Mouse (Mus musculus) embryonic facial prominence, embryonic 15.5 days (tissue): ENCODE data around the gene Naa38. TPM values are rescaled to one million over a fixed set of nuclear protein-coding genes. Genes with fewer than 3 reads are reported as not detected.
A peak's percentile ranks its signal among the peaks of the same experiment; 100 is the strongest.

Source experiments
- ATAC-seq: fragments of 200-750 bp; cut with Nextera tagmentation; 2 replicates; pipeline ENCODE4 v1.8.0; 2017; ENCODE audit warnings: low read depth, moderate TSS enrichment; ENCODE audit not compliant: insufficient number of reproducible peaks, low FRiP score, low TSS enrichment
- H3K27ac ChIP-seq: fragments of 300-500 bp; sonication (generic); replicated peaks from 2 replicates; pipeline ENCODE4 v1.5.1; 2015; ENCODE audit warnings: mild to moderate bottlenecking, inconsistent platforms
- H3K27me3 ChIP-seq: fragments of 300-500 bp; sonication (generic); 2 replicates; pipeline ENCODE4 v1.6.1; 2015; ENCODE audit warnings: inconsistent platforms
- H3K36me3 ChIP-seq: fragments of 300-500 bp; sonication (generic); 2 replicates; pipeline ENCODE4 v1.6.1; 2015; ENCODE audit warnings: mild to moderate bottlenecking, inconsistent platforms
- H3K4me1 ChIP-seq: fragments of 300-500 bp; sonication (generic); 2 replicates; pipeline ENCODE4 v1.6.1; 2015; ENCODE audit warnings: inconsistent platforms
- H3K4me2 ChIP-seq: fragments of 300-500 bp; sonication (generic); replicated peaks from 2 replicates; pipeline ENCODE4 v1.6.1; 2015; ENCODE audit warnings: mild to moderate bottlenecking, inconsistent platforms
- H3K4me3 ChIP-seq: fragments of 300-500 bp; sonication (generic); replicated peaks from 2 replicates; pipeline ENCODE4 v1.5.1; 2015; ENCODE audit warnings: mild to moderate bottlenecking, inconsistent platforms
- H3K9ac ChIP-seq: fragments of 300-500 bp; sonication (generic); 2 replicates; pipeline ENCODE4 v1.6.1; 2015; ENCODE audit warnings: inconsistent platforms
- H3K9me3 ChIP-seq: fragments of 300-500 bp; sonication (generic); replicated peaks from 2 replicates; pipeline ENCODE4 v1.6.1; 2016; ENCODE audit warnings: inconsistent platforms
- WGBS: fragments of 180-500 bp; shearing (Covaris S2); methylation state at CpG from one replicate; pipeline ENCODE4 v1.1.7; 2015; 5-methylcytosine and 5-hydroxymethylcytosine counted together
- polyA plus RNA-seq: library from polyadenylated mRNA; unstranded; fragments of >200 nt; fragmentation: Nextera tagmentation; extraction: Ambion mirVana; gene quantifications from 2 replicates; pipeline ENCODE4 v1.2.1, GENCODE M21; 2015

Naa38 gene
- polyA plus RNA-seq, 1 experiment from 2014 or later = 150 TPM

DNA sequence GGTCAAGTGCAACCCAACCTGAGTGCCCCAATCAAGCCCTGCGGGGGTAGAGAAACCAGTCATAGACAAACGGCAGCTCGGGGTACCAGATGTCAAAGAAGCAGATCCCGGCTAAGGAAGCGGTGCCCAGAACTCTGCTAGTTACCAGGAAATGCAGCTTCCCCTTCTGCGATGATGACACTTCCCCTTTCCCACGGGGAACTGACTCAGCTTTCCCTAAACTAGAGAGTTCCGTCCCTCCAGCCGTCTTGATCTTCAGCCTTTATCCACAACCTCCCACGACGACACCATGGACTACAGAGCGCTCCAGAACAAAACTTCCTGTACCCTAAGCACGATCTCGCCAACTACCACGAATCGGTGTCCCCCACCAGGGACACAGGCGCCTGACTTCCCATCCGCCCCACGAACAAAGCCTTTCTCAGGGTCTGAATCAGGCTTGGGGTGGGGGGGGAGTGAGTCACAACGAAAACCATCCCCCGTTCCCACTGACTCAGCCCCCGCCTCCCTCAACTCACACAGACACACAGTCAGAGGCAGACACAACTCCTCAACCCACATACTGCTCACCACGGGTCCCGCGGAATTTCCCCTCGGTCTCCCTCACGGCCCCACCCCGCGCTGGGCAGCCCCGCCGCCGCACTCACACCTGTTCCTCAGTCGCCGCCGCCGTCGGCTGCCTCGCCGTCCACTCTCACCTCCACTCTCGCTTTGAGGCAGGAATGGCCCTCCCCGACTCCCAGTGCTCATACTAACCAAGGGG, 15.2 kb downstream of the Naa38 start:
- peak overlapping the region; percentile 98 for H3K27ac ChIP-seq
- H3K4me1 ChIP-seq = peaks cover 66% of the 10 kb centered on the region
- no peaks in the 10 kb centered on the region for H3K27me3 ChIP-seq
- under 1% methylated on average over 41 of the region's 41 CpGs for WGBS
- H3K4me3 ChIP-seq = peak overlapping the region; percentile 75
- peak overlapping the region; percentile 84 for H3K9ac ChIP-seq
- H3K4me2 ChIP-seq = peak overlapping the region; percentile 94
- H3K9me3 ChIP-seq = no peaks in the 10 kb centered on the region
- 0 out of 2 replicates have a peak, but pooled peaks have one; percentile 3 for ATAC-seq
- H3K36me3 ChIP-seq = peaks cover 31% of the 10 kb centered on the region

DNA sequence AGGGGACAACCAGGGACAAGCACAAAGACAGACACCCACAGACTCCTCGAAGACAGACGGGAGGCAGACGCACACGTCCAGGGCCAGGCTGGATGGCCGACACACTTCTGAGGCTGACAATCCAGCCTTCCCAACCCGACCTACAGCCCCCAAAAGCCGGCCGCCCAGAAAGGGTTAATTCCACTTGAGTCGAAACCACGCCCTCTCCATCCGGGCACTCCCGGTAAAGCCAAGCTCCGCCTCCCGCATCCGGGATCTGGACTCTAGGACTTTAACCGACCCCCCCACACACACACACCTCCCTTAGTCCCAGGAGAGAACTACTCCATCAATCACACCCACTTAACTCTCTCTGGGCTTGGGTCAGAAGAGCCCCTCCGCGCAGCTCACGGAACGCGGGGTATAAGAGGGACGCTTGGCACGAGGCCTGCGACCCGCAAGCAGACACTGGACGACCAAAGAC, 15.8 kb downstream of the Naa38 start:
- Histone ChIP-seq H3K9ac (peak overlapping the region; percentile 84), H3K4me3 (peak overlapping the region; percentile 75), H3K4me1 (peaks cover 67% of the 10 kb centered on the region), H3K27me3 (no peaks in the 10 kb centered on the region), H3K27ac (peak overlapping the region; percentile 98), H3K36me3 (peaks cover 25% of the 10 kb centered on the region), H3K4me2 (peak overlapping the region; percentile 94), H3K9me3 (no peaks in the 10 kb centered on the region)
- WGBS = under 1% methylated on average over 26 of the region's 26 CpGs
- peak; percentile 59 for ATAC-seq

DNA sequence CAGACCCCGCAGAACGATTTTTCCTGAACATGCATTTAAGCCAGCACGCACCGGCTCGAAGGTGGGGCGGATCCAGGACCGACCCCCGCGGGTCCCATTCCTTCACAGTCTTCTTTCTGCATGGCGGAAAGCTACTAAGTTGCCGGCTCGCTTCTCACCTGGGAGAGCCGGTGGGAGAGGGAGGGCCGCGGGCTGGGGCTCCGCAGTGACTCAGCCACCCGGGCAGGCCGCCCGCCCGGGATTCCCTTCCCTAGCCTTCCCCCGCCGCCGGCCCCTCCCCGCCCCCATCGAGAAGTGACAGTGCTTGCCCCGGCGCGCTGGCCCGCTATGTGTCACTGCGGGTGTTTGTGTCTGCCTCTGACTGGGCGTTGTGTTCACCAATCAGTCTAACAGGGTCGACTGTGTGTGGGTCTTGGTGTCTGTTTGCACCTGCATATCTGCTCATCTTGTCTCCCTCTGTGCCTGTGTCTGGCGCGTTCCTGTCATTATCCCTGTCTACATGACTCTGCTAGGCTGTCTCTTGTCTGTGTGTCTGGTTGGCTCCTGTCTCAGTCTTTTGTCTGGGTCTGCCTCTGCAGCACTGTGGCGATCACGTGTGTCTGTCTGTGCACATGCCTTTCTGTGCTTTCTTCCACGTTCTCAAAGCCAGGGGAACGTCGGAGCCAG, 16.4 kb downstream of the Naa38 start:
- H3K4me3 ChIP-seq = peak overlapping the region; percentile 75
- peaks cover 20% of the 10 kb centered on the region for H3K36me3 ChIP-seq
- no peak for ATAC-seq
- H3K27me3 ChIP-seq = no peaks in the 10 kb centered on the region
- H3K27ac ChIP-seq = peak overlapping the region; percentile 98
- peaks cover 71% of the 10 kb centered on the region for H3K4me1 ChIP-seq
- H3K9ac ChIP-seq = peak overlapping the region; percentile 84
- peak overlapping the region; percentile 94 for H3K4me2 ChIP-seq
- H3K9me3 ChIP-seq = no peaks in the 10 kb centered on the region
- WGBS = under 1% methylated on average over 39 of the region's 39 CpGs

DNA sequence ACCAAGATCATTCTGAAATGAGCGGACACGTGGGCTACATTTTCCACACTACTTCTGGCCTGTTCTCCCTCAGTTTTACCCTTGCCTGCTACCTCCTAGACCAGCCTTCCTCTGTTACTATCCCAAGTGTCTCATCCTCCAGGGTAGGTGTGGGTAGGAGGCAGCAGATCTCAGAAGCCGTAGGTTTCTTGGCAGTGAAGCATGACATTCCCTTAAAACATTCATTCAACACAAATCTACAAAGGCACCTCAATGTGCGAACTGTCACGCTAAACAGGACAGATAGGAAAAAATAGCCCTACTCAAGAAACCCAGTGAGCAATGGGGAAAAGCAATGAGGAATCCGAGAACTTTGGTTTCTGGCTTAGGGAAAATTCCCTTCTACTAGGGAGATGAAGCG, 17.3 kb downstream of the Naa38 start:
- WGBS = 47% methylated on average over 7 of the region's 7 CpGs
- Histone ChIP-seq H3K27me3 (no peaks in the 10 kb centered on the region), H3K36me3 (peaks cover 11% of the 10 kb centered on the region), H3K4me2 (peak overlapping the region; percentile 94), H3K4me3 (peak overlapping the region; percentile 75), H3K9me3 (no peaks in the 10 kb centered on the region), H3K27ac (peak overlapping the region; percentile 98), H3K4me1 (peaks cover 76% of the 10 kb centered on the region), H3K9ac (no peak overlapping the region)
- ATAC-seq = no peak

DNA sequence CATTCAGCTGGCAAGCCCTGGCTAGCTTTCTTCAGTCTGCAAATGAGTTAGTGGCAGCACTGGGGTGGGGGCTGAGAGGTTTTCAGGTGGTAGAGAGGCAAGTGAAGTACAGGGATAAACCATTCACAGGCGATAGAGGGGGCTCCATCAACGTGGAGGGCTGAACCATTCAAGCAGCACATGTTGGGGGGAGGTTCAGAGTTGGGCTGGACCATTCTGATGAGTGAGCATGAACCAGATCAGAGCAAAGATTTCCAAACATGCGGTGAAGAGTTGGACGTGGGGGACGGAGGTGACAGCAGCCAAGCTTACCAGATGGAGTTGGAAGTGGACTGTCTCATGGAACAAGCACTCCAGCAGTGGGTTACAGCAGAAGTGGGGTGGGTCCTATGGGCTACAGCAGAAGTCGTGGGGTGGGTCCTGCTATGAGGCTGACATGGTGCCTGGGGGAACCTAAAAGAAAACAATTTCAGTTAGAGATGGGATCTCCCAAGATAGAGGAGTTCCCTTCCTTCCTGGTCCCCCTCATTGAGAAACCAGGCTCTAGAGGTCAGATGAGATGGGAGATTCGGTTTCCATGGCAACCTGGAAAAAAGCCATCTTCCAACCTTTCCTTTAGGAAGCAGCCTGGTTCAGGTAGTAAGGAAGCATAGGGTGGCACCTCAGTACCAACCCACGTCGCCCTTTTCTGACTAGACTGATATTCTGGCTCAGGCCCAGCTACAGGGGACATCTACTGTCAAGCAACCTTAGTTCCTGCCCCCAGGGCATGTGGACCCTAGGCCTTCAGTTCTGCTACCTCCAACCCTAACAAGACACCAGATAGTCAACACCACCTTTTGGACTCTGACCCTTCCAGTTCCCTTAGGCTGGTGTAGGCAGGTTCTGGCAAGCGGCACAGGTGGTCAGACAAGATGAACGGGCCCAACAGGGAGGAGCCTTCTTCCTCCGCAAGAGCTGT, 18.2 kb downstream of the Naa38 start, which contains the start of gene Kdm6b:
Kdm6b (minus strand) TSS at position 455 of the 961 bp plus-strand sequence.
- Histone ChIP-seq H3K27ac (peak within 1 kb of the TSS; percentile 98), H3K27me3 (no peaks in the 10 kb centered on the region), H3K9ac (peak within 1 kb of the TSS; percentile 26), H3K9me3 (no peaks in the 10 kb centered on the region), H3K4me2 (peak within 1 kb of the TSS; percentile 94), H3K36me3 (0 out of 2 replicates have a peak, but pooled peaks cover 7% of the 10 kb centered on the region), H3K4me1 (peaks cover 76% of the 10 kb centered on the region), H3K4me3 (peak within 1 kb of the TSS; percentile 75)
- 24% methylated on average over 12 of the region's 12 CpGs for WGBS
- no peak for ATAC-seq

DNA sequence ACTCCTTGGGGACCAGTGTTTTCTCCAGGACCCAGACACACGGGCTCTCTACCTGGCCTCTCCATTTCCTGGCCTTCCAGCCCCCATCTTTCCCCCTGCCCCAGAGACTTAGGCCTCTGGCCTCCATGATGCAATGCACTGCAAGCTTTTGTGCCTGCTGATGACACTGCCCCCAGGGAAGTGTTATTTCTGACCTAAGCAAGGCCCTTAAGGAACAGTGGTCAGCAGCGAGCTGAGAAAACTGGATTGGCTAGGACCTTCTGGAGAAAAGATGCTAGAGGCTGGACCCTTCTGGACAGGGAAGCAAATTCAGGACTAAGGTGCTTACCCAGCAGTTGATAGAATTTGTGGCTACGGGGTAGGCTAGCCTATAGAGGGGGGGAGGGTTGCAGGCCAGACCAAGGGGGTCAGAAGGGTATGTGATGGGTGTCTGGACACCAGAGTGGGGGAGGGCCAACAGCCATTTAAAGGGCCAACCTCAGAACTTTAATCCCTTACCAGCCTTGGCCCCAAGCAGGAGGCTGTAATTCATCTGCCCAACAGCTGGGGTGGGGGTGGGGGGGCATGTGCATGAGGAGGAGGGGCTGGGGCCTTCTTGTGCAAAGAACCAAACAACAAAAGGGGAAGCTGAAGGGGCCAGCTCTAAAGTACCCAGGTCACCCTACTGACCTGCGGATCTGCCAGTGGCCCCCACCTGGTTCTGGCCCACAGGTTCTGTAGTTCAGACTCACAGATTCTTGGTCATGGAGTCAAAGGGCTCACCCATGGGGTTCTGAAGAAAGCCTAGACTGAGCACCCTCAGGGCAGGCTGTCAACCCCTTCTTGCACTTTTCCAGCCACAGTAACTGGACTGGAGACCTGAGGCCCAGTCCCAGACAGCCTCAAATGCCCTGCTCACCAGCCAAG, 19.4 kb downstream of the Naa38 start:
- WGBS = 10% methylated on average over 4 of the region's 4 CpGs
- Histone ChIP-seq H3K4me2 (peak overlapping the region; percentile 94), H3K27me3 (no peaks in the 10 kb centered on the region), H3K36me3 (0 out of 2 replicates have a peak, but pooled peaks cover 7% of the 10 kb centered on the region), H3K9ac (peak overlapping the region; percentile 69), H3K9me3 (no peaks in the 10 kb centered on the region), H3K4me1 (peaks cover 75% of the 10 kb centered on the region), H3K27ac (peak overlapping the region; percentile 98), H3K4me3 (peak overlapping the region; percentile 68)
- ATAC-seq = no peak

DNA sequence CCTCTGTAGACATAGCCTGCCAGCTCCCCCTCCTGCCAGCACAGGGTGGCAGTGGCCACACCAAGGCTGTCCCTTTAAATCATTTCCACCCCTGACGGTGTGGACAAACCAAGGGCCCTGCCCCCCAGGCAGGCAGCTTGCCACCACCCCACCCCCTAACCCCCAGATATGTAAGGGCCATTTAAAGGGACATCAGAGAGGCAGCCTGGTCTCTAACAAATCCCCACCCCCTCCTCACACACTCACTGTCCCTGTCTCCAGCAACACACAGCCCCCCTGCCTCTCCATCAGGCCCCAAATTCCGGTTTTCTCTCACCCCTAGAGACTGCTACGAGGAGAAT, 20.0 kb downstream of the Naa38 start:
- H3K36me3 ChIP-seq = 0 out of 2 replicates have a peak, but pooled peaks cover 7% of the 10 kb centered on the region

DNA sequence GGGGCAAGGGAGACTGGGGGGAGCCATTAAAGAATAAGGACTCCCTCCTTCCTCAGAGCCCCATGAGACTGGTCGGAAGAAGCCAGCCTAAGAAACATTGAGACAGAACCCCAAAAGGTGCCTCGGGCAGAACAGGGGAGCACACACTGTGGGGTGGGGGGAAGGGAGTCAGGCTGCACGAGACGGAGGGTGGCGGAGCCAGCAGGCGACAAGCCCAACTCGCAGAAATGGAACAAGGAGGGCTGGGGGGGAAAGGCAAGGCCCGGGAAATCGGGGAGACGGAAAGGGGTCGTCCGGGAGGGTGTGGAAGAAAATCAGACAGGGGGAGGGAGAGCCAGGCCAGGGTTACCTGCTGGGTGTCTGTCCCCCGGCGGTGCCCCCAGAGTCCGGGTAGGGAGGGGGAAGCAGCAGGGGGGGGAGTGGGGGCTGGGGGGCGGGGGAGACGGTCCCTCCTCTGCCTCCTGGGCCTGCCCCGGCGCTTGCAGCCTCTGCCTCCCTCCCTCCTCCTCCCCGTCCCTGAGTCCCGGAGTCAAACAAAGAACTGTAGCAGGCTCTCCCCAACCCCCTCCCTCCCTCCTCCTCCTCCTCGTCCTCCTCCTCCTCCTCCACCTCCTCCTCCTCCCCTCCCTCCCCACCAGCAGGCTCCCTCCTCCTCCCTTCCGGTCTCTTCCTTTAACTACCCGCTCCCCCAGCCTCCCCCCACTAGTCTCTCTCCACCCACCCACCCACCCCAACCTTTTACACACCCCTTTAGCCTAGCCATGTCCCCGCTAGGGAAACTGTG, 20.6 kb downstream of the Naa38 start:
- Histone ChIP-seq H3K27ac (peak overlapping the region; percentile 98), H3K4me2 (peak overlapping the region; percentile 94), H3K9ac (peak overlapping the region; percentile 69), H3K4me3 (peak overlapping the region; percentile 68), H3K36me3 (0 out of 2 replicates have a peak, but pooled peaks cover 7% of the 10 kb centered on the region), H3K4me1 (peaks cover 87% of the 10 kb centered on the region), H3K27me3 (peaks cover 1% of the 10 kb centered on the region), H3K9me3 (no peaks in the 10 kb centered on the region)
- 1% methylated on average over 17 of the region's 25 CpGs for WGBS
- ATAC-seq = 0 out of 2 replicates have a peak, but pooled peaks have one; percentile 9

More for the DNA sequence above, 20.0 kb downstream of the Naa38 start:
- Histone ChIP-seq H3K9me3 (no peaks in the 10 kb centered on the region), H3K4me1 (peaks cover 81% of the 10 kb centered on the region), H3K4me3 (peak overlapping the region; percentile 68), H3K27ac (peak overlapping the region; percentile 98), H3K4me2 (peak overlapping the region; percentile 94), H3K9ac (peak overlapping the region; percentile 69), H3K27me3 (no peaks in the 10 kb centered on the region)
- no peak for ATAC-seq
- WGBS = 0% methylated on average over 3 of the region's 3 CpGs

DNA sequence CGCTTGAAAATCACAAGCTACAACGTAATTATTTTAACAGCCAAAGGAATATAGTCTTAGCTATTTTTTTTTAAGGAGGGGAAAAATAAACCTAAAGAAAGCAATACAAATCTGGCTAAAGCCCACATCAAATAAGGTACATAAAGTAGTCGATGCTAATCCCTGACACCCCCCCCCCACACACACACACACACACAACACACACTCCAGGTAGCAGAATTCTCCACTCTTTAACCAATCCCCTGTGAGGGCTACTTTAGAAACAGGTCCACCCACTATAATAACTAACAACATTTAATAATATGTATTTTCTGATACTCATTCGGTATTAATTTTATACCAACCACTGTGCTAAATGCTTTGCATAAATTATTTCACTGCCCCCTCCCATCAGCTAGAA, 21.2 kb downstream of the Naa38 start:
- under 1% methylated on average over 4 of the region's 4 CpGs for WGBS
- Histone ChIP-seq H3K27me3 (peaks cover 8% of the 10 kb centered on the region), H3K4me1 (peaks cover 88% of the 10 kb centered on the region), H3K36me3 (0 out of 2 replicates have a peak, but pooled peaks cover 7% of the 10 kb centered on the region), H3K9me3 (no peaks in the 10 kb centered on the region), H3K4me2 (peak overlapping the region; percentile 86), H3K9ac (peak overlapping the region; percentile 18; the same call in 1 of the 2 replicates), H3K4me3 (peak overlapping the region; percentile 68), H3K27ac (peak overlapping the region; percentile 97)
- no peak for ATAC-seq
